Mouse (Mus musculus) ES-E14 (cell line): ENCODE measurements around the gene Rbms1. TPM values are rescaled to one million over a fixed set of nuclear protein-coding genes. Genes with fewer than 3 reads are reported as not detected.

Experiments used
- DNase-seq: peaks from one replicate; pipeline ENCODE4 v3.0.0-alpha.2; 2013; ENCODE audit warnings: low read depth, low spot score
- H3K27ac ChIP-seq: 2 replicates; pipeline ENCODE4 v1.5.1; 2012; ENCODE audit warnings: low read depth, mild to moderate bottlenecking, low read length, moderate library complexity, mixed read lengths; ENCODE audit not compliant: poor library complexity, insufficient read depth, severe bottlenecking
- H3K36me3 ChIP-seq: 2 replicates; pipeline ENCODE4 v1.6.1; 2012; ENCODE audit warnings: mild to moderate bottlenecking, low read length, moderate library complexity, mixed read lengths; ENCODE audit not compliant: control insufficient read depth, poor library complexity, insufficient read depth, severe bottlenecking
- H3K4me1 ChIP-seq, 2 experiments: fragments of 150-350 bp in 1 of 2; sonication (generic) in 1 of 2; 2 replicates each; pipeline ENCODE4 v1.6.1; 2012; ENCODE audit warnings: low read length in 2 of 2, mild to moderate bottlenecking in 1 of 2, mixed read lengths in 1 of 2; ENCODE audit not compliant: control insufficient read depth in 2 of 2, insufficient read depth in 2 of 2, poor library complexity in 1 of 2
- H3K4me3 ChIP-seq, 2 experiments: fragments of 150-350 bp in 1 of 2; sonication (generic) in 1 of 2; 2 replicates each; pipeline ENCODE4 v1.5.1; 2012; ENCODE audit warnings: low read length in 2 of 2, low read depth in 1 of 2, mild to moderate bottlenecking in 1 of 2, mixed read lengths in 1 of 2; ENCODE audit not compliant: insufficient read depth in 1 of 2, poor library complexity in 1 of 2, severe bottlenecking in 1 of 2
- H3K9ac ChIP-seq: 2 replicates; pipeline ENCODE4 v1.6.1; 2012; ENCODE audit warnings: low read depth, mild to moderate bottlenecking, low read length, mixed read lengths; ENCODE audit not compliant: poor library complexity, insufficient read depth, severe bottlenecking
- H3K9me3 ChIP-seq: fragments of 150-350 bp; sonication (generic); 2 replicates; pipeline ENCODE4 v1.6.1; 2012; ENCODE audit warnings: low read depth, mild to moderate bottlenecking, low read length; ENCODE audit not compliant: control insufficient read depth, insufficient read depth
- CHD2 ChIP-seq: IDR thresholded peaks from 2 replicates; pipeline ENCODE4 v1.6.1; 2014; ENCODE audit warnings: mild to moderate bottlenecking, low read depth, low read length, inconsistent platforms
- HCFC1 ChIP-seq: IDR thresholded peaks from 2 replicates; pipeline ENCODE4 v1.6.1; 2012; ENCODE audit warnings: low read length, inconsistent platforms, borderline replicate concordance; ENCODE audit not compliant: insufficient read depth
- MAFK ChIP-seq: IDR thresholded peaks from 2 replicates; pipeline ENCODE4 v1.6.1; 2014; ENCODE audit warnings: mild to moderate bottlenecking, low read depth, low read length, inconsistent platforms; ENCODE audit not compliant: insufficient read depth
- ZC3H11A ChIP-seq: IDR thresholded peaks from 2 replicates; pipeline ENCODE4 v1.6.1; 2012; ENCODE audit warnings: low read depth, mild to moderate bottlenecking, inconsistent platforms, low read length, borderline replicate concordance
- ZNF384 ChIP-seq: IDR thresholded peaks from 2 replicates; pipeline ENCODE4 v1.6.1; 2012; ENCODE audit warnings: low read depth, low read length, inconsistent platforms
- in situ Hi-C, 2 experiments: fragments of 600-800 bp; cut with MboI; formaldehyde crosslinking; loops; one replicate each; pipeline ENCODE4 v1.15.1; 2025; ENCODE audit warnings: low sequenced_read_pairs in 2 of 2, inconsistent platforms in 1 of 2; ENCODE audit not compliant: unreplicated experiment in 2 of 2
- total RNA-seq: library from RNA; depleted of rRNA; stranded (reverse); fragments of 300-350 nt; gene quantifications from 2 replicates; pipeline ENCODE4 v1.2.3, GENCODE M21; 2012

The Rbms1 gene
- total RNA-seq, 1 experiment = 45.6 TPM

GRCm38 (mm10) chr2:60862913-60863711, 99.9 kb downstream of the Rbms1 start:
- Histone ChIP-seq H3K9ac (no peak overlapping the region), H3K4me1 (peaks cover 0 to 5% of the 10 kb centered on the region in 2 experiments; a peak in 1 of 4 replicates), H3K4me3 (no peak overlapping the region), H3K27ac (no peak overlapping the region), H3K9me3 (no peaks in the 10 kb centered on the region), H3K36me3 (no peaks in the 10 kb centered on the region; the same call in 1 of the 2 replicates)
- in situ Hi-C loops = no loop called here
- DNase-seq = no peak
- no peak for TF ChIP-seq ZC3H11A
- no peak for TF ChIP-seq HCFC1
- no peak for TF ChIP-seq ZNF384
- no peak for TF ChIP-seq CHD2
- TF ChIP-seq MAFK = no peak

GRCm38 (mm10) chr2:60858116-60858515, 104.9 kb downstream of the Rbms1 start:
- no peak for TF ChIP-seq MAFK
- no peak for TF ChIP-seq ZC3H11A
- no peak for TF ChIP-seq CHD2
- no peak for TF ChIP-seq HCFC1
- TF ChIP-seq ZNF384 = no peak
- no peak overlapping the region for H3K4me3 ChIP-seq
- no peaks in the 10 kb centered on the region; the same call in 1 of the 2 replicates for H3K36me3 ChIP-seq
- H3K4me1 ChIP-seq = no peaks in the 10 kb centered on the region; a peak in 1 of 4 replicates
- H3K9me3 ChIP-seq = no peaks in the 10 kb centered on the region
- DNase-seq = no peak
- H3K27ac ChIP-seq = no peak overlapping the region
- in situ Hi-C loops = no loop called here
- no peak overlapping the region for H3K9ac ChIP-seq

GRCm38 (mm10) chr2:60856097-60856496, 106.9 kb downstream of the Rbms1 start:
- no peak for TF ChIP-seq ZNF384
- no peak for TF ChIP-seq MAFK
- TF ChIP-seq HCFC1 = no peak
- TF ChIP-seq CHD2 = no peak
- no peak for TF ChIP-seq ZC3H11A
- Histone ChIP-seq H3K9ac (no peak overlapping the region), H3K4me1 (no peaks in the 10 kb centered on the region; a peak in 1 of 4 replicates), H3K9me3 (no peaks in the 10 kb centered on the region), H3K36me3 (no peaks in the 10 kb centered on the region; the same call in 1 of the 2 replicates), H3K4me3 (no peak overlapping the region), H3K27ac (no peak overlapping the region)
- in situ Hi-C loops = no loop called here
- no peak for DNase-seq

- Histone ChIP-seq H3K9me3 (no peaks in the 10 kb centered on the region), H3K27ac (no peak overlapping the region), H3K4me3 (no peak overlapping the region), H3K9ac (no peak overlapping the region), H3K4me1 (no peaks in the 10 kb centered on the region; a peak in 1 of 4 replicates), H3K36me3 (no peaks in the 10 kb centered on the region; the same call in 1 of the 2 replicates)
- DNase-seq = no peak
- in situ Hi-C loops = no loop called here
- TF ChIP-seq HCFC1 (no peak), ZC3H11A (no peak), CHD2 (no peak), ZNF384 (no peak), MAFK (no peak)
Observed at GRCm38 (mm10) chr2:60855006-60855405, 108.0 kb downstream of the Rbms1 start.
